Mouse (Mus musculus) liver, embryonic 15.5 days (tissue): ENCODE results near the gene Npy5r. TPM values are rescaled to one million over a fixed set of nuclear protein-coding genes. Genes with fewer than 3 reads are reported as not detected.

Experiments
- ATAC-seq: fragments of 200-750 bp; cut with Nextera tagmentation; 2 replicates; pipeline ENCODE4 v1.8.0; 2017; ENCODE audit warnings: moderate number of reproducible peaks, mild to moderate bottlenecking, moderate library complexity; ENCODE audit not compliant: insufficient read depth
- H3K27ac ChIP-seq: fragments of 300-500 bp; sonication (generic); replicated peaks from 2 replicates; pipeline ENCODE4 v1.5.1; 2015; ENCODE audit warnings: mild to moderate bottlenecking, inconsistent platforms
- H3K27me3 ChIP-seq: fragments of 300-500 bp; sonication (generic); 2 replicates; pipeline ENCODE4 v1.6.1; 2015; ENCODE audit warnings: mild to moderate bottlenecking, inconsistent platforms
- H3K36me3 ChIP-seq: fragments of 300-500 bp; sonication (generic); replicated peaks from 2 replicates; pipeline ENCODE4 v1.6.1; 2015; ENCODE audit warnings: moderate library complexity, mild to moderate bottlenecking, inconsistent platforms
- H3K4me1 ChIP-seq: fragments of 300-500 bp; sonication (generic); replicated peaks from 2 replicates; pipeline ENCODE4 v1.6.1; 2015; ENCODE audit warnings: inconsistent platforms
- H3K4me2 ChIP-seq: fragments of 300-500 bp; sonication (generic); 2 replicates; pipeline ENCODE4 v1.6.1; 2015; ENCODE audit warnings: moderate library complexity, mild to moderate bottlenecking, inconsistent platforms
- H3K4me3 ChIP-seq: fragments of 300-500 bp; sonication (generic); replicated peaks from 2 replicates; pipeline ENCODE4 v1.5.1; 2015; ENCODE audit warnings: mild to moderate bottlenecking, inconsistent platforms
- H3K9ac ChIP-seq: fragments of 300-500 bp; sonication (generic); 2 replicates; pipeline ENCODE4 v1.6.1; 2015; ENCODE audit warnings: moderate library complexity, mild to moderate bottlenecking, inconsistent platforms
- H3K9me3 ChIP-seq: fragments of 300-500 bp; sonication (generic); replicated peaks from 2 replicates; pipeline ENCODE4 v1.6.1; 2016; ENCODE audit warnings: inconsistent platforms
- WGBS: fragments of 180-500 bp; shearing (Covaris S2); methylation state at CpG from one replicate; pipeline ENCODE4 v1.1.7; 2015; ENCODE audit warnings: mixed read lengths; ENCODE audit not compliant: insufficient replicate concordance; 5-methylcytosine and 5-hydroxymethylcytosine counted together
- polyA plus RNA-seq: library from polyadenylated mRNA; unstranded; fragments of >200 nt; fragmentation: Nextera tagmentation; extraction: Ambion mirVana; gene quantifications from 2 replicates; pipeline ENCODE4 v1.2.1, GENCODE M21; 2015

Npy5r gene
- not detected in 2 replicates for polyA plus RNA-seq

GRCm38 (mm10) chr8:66687511-66688329 lies at the start of gene Npy5r:
Gene Npy5r, minus strand, starts transcription at chr8:66688128.
- H3K27ac ChIP-seq = no peak within 1 kb of the TSS
- H3K4me1 ChIP-seq = no peaks in the 10 kb centered on the region
- no peak for ATAC-seq
- H3K36me3 ChIP-seq = no peaks in the 10 kb centered on the region
- peaks cover 13% of the 10 kb centered on the region for H3K27me3 ChIP-seq
- peak within 1 kb of the TSS; percentile 15; the same call in 1 of the 2 replicates for H3K4me2 ChIP-seq
- WGBS = 4% methylated on average over 43 of the region's 43 CpGs
- no peak within 1 kb of the TSS for H3K9ac ChIP-seq
- H3K4me3 ChIP-seq = no peak within 1 kb of the TSS
- no peaks in the 10 kb centered on the region for H3K9me3 ChIP-seq

- H3K4me3 ChIP-seq = no peak overlapping the region
- 35% methylated on average over 5 of the region's 5 CpGs for WGBS
- H3K9ac ChIP-seq = no peak overlapping the region
- no peak for ATAC-seq
- no peaks in the 10 kb centered on the region for H3K4me1 ChIP-seq
- no peaks in the 10 kb centered on the region for H3K27me3 ChIP-seq
- H3K36me3 ChIP-seq = no peaks in the 10 kb centered on the region
- H3K9me3 ChIP-seq = no peaks in the 10 kb centered on the region
- H3K27ac ChIP-seq = no peak overlapping the region
- H3K4me2 ChIP-seq = no peak overlapping the region
Measured at GRCm38 (mm10) chr8:66731957-66732356, 44.0 kb upstream of the Npy5r start.

GRCm38 (mm10) chr8:66729446-66729845 lies 41.5 kb upstream of the Npy5r start:
- H3K4me2 ChIP-seq = no peak overlapping the region
- H3K4me1 ChIP-seq = no peaks in the 10 kb centered on the region
- no peak overlapping the region for H3K27ac ChIP-seq
- no peak overlapping the region for H3K4me3 ChIP-seq
- no peaks in the 10 kb centered on the region for H3K36me3 ChIP-seq
- no peaks in the 10 kb centered on the region for H3K9me3 ChIP-seq
- ATAC-seq = no peak
- no peak overlapping the region for H3K9ac ChIP-seq
- no peaks in the 10 kb centered on the region for H3K27me3 ChIP-seq
- WGBS = 41% methylated on average over 7 of the region's 7 CpGs

GRCm38 (mm10) chr8:66722835-66723234 lies 34.9 kb upstream of the Npy5r start:
- H3K4me1 ChIP-seq = no peaks in the 10 kb centered on the region
- no peaks in the 10 kb centered on the region for H3K27me3 ChIP-seq
- H3K27ac ChIP-seq = no peak overlapping the region
- H3K4me3 ChIP-seq = no peak overlapping the region
- 55% methylated on average over 2 of the region's 2 CpGs for WGBS
- no peak overlapping the region for H3K9ac ChIP-seq
- H3K36me3 ChIP-seq = no peaks in the 10 kb centered on the region
- ATAC-seq = no peak
- no peaks in the 10 kb centered on the region for H3K9me3 ChIP-seq
- no peak overlapping the region for H3K4me2 ChIP-seq

GRCm38 (mm10) chr8:66714324-66714975 lies 26.5 kb upstream of the Npy5r start:
- Histone ChIP-seq H3K27ac (no peak overlapping the region), H3K36me3 (no peaks in the 10 kb centered on the region), H3K4me1 (no peaks in the 10 kb centered on the region), H3K9ac (no peak overlapping the region), H3K9me3 (no peaks in the 10 kb centered on the region), H3K4me3 (no peak overlapping the region), H3K27me3 (no peaks in the 10 kb centered on the region), H3K4me2 (no peak overlapping the region)
- WGBS = 73% methylated on average over 7 of the region's 7 CpGs
- ATAC-seq = no peak

- no peak overlapping the region for H3K4me2 ChIP-seq
- ATAC-seq = no peak
Measured at GRCm38 (mm10) chr8:66698782-66699181, 10.9 kb upstream of the Npy5r start.

GRCm38 (mm10) chr8:66698011-66698410 lies 10.1 kb upstream of the Npy5r start:
- no peak overlapping the region for H3K27ac ChIP-seq
- H3K9me3 ChIP-seq = no peaks in the 10 kb centered on the region
- 10% methylated on average over 7 of the region's 7 CpGs for WGBS
- no peak for ATAC-seq
- no peaks in the 10 kb centered on the region for H3K4me1 ChIP-seq
- H3K4me3 ChIP-seq = no peak overlapping the region
- H3K27me3 ChIP-seq = peaks cover 25% of the 10 kb centered on the region
- H3K9ac ChIP-seq = no peak overlapping the region
- no peaks in the 10 kb centered on the region for H3K36me3 ChIP-seq
- H3K4me2 ChIP-seq = no peak overlapping the region

More at GRCm38 (mm10) chr8:66698782-66699181, 10.9 kb upstream of the Npy5r start:
- no peaks in the 10 kb centered on the region for H3K4me1 ChIP-seq
- H3K9me3 ChIP-seq = no peaks in the 10 kb centered on the region
- 50% methylated on average over 7 of the region's 7 CpGs for WGBS
- no peaks in the 10 kb centered on the region for H3K36me3 ChIP-seq
- H3K27ac ChIP-seq = no peak overlapping the region
- H3K27me3 ChIP-seq = peaks cover 25% of the 10 kb centered on the region
- H3K4me3 ChIP-seq = no peak overlapping the region
- H3K9ac ChIP-seq = no peak overlapping the region

- H3K9ac ChIP-seq = no peak within 1 kb of the TSS
- no peaks in the 10 kb centered on the region for H3K4me1 ChIP-seq
- H3K4me3 ChIP-seq = no peak within 1 kb of the TSS
- 2% methylated on average over 30 of the region's 30 CpGs for WGBS
- no peak for ATAC-seq
- H3K4me2 ChIP-seq = peak within 1 kb of the TSS; percentile 4; the same call in 1 of the 2 replicates
- no peaks in the 10 kb centered on the region for H3K36me3 ChIP-seq
- no peak within 1 kb of the TSS for H3K27ac ChIP-seq
- no peaks in the 10 kb centered on the region for H3K9me3 ChIP-seq
- H3K27me3 ChIP-seq = peaks cover 25% of the 10 kb centered on the region
Measured at GRCm38 (mm10) chr8:66696970-66697843, 9.3 kb upstream of the Npy5r start, which contains the start of gene Npy1r. Gene Npy1r, plus strand, starts transcription at chr8:66697192.

- 53% methylated on average over 5 of the region's 5 CpGs for WGBS
- H3K27me3 ChIP-seq = peaks cover 13% of the 10 kb centered on the region
- no peak for ATAC-seq
- no peak overlapping the region for H3K9ac ChIP-seq
- no peak overlapping the region for H3K27ac ChIP-seq
- no peak overlapping the region for H3K4me2 ChIP-seq
- no peaks in the 10 kb centered on the region for H3K4me1 ChIP-seq
- H3K36me3 ChIP-seq = no peaks in the 10 kb centered on the region
- no peak overlapping the region for H3K4me3 ChIP-seq
- no peaks in the 10 kb centered on the region for H3K9me3 ChIP-seq
Measured at GRCm38 (mm10) chr8:66690402-66690801, 2.5 kb upstream of the Npy5r start.

GRCm38 (mm10) chr8:66688799-66689198 lies 871 bp upstream of the Npy5r start:
- ATAC-seq = no peak
- WGBS = 39% methylated on average over 4 of the region's 4 CpGs

GRCm38 (mm10) chr8:66688395-66688794 lies 467 bp upstream of the Npy5r start:
- Histone ChIP-seq H3K4me2 (no peak overlapping the region), H3K27ac (no peak overlapping the region), H3K4me1 (no peaks in the 10 kb centered on the region), H3K36me3 (no peaks in the 10 kb centered on the region), H3K9ac (no peak overlapping the region), H3K9me3 (no peaks in the 10 kb centered on the region), H3K27me3 (peaks cover 13% of the 10 kb centered on the region), H3K4me3 (no peak overlapping the region)
- 32% methylated on average over 6 of the region's 6 CpGs for WGBS
- no peak for ATAC-seq

More at GRCm38 (mm10) chr8:66688799-66689198, 871 bp upstream of the Npy5r start:
- no peaks in the 10 kb centered on the region for H3K36me3 ChIP-seq
- H3K4me2 ChIP-seq = no peak overlapping the region
- H3K9ac ChIP-seq = no peak overlapping the region
- H3K9me3 ChIP-seq = no peaks in the 10 kb centered on the region
- H3K27ac ChIP-seq = no peak overlapping the region
- no peak overlapping the region for H3K4me3 ChIP-seq
- H3K27me3 ChIP-seq = peaks cover 13% of the 10 kb centered on the region
- H3K4me1 ChIP-seq = no peaks in the 10 kb centered on the region
